Mouse (Mus musculus): ENCODE measurements around the gene Apba2.

DNA sequence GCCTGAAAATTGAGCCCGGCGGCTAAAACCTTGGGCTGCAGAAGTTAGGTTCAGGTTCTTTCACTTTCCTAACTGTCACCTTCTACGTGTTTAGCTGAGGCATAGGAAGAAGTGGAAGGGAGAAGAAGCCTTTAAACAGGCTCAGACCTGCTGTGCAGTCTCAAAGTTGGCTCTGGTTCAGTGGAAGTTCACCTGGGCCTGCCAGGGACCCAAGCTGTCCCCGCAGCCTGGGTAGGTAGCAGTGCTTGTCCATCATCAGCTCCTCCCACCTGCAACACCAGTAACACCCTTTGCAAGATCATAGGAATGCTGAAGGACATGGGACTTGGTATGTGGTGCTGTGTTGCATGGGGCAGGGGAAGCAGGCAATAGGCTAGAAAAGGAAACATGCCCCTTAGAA lies 17.6 kb downstream of the Apba2 start:
- TF ChIP-seq CTCF (IDR thresholded peaks at IDR 0.05; ENCODE audit: low read depth) (no peak), EP300 (IDR thresholded peaks at IDR 0.05; ENCODE audit: low read depth) (no peak)

All from heart, postnatal 0 days (tissue).